Mouse (Mus musculus) lung, postnatal 25 days (tissue): ENCODE data around the gene Plbd2.
A peak's percentile ranks its signal among the peaks of the same experiment; 100 is the strongest.
"Not testable (repeated sequence)": the region's sequence is repeated elsewhere in the genome, so short reads cannot be mapped to it uniquely, and the experiment has no call there.

Experiments
- DNase-seq: peaks from one replicate; pipeline ENCODE4 v3.0.0; 2022; ENCODE audit warnings: low spot score

Plbd2 gene

GRCm38 (mm10) chr5:120510982-120511642 lies 7.7 kb upstream of the Plbd2 start, which contains the start of gene Slc8b1:
TSS of gene Slc8b1 (plus strand) at chr5:120511168.
- peak; percentile 96 for DNase-seq

GRCm38 (mm10) chr5:120507311-120507710 lies 3.9 kb upstream of the Plbd2 start:
- DNase-seq: no peak

GRCm38 (mm10) chr5:120506490-120506889 lies 3.1 kb upstream of the Plbd2 start:
- DNase-seq: no peak

- DNase-seq: no peak
These were observed 2.4 kb upstream of the Plbd2 start for GRCm38 (mm10) chr5:120505781-120506180.

- DNase-seq: peak; percentile 82
These were observed 1.9 kb upstream of the Plbd2 start for GRCm38 (mm10) chr5:120505368-120505767.

GRCm38 (mm10) chr5:120502675-120503143 lies 716 bp downstream of the Plbd2 start:
- DNase-seq: no peak

GRCm38 (mm10) chr5:120502147-120502621 lies 1.2 kb downstream of the Plbd2 start:
- no peak for DNase-seq

GRCm38 (mm10) chr5:120500609-120501008 lies 2.8 kb downstream of the Plbd2 start:
- DNase-seq: not testable (repeated sequence)

GRCm38 (mm10) chr5:120499202-120499601 lies 4.2 kb downstream of the Plbd2 start:
- DNase-seq: no peak

GRCm38 (mm10) chr5:120497071-120497470 lies 6.4 kb downstream of the Plbd2 start:
- DNase-seq: no peak

GRCm38 (mm10) chr5:120495703-120496226 lies 7.7 kb downstream of the Plbd2 start:
- no peak for DNase-seq

- no peak for DNase-seq
These were observed 8.2 kb downstream of the Plbd2 start for GRCm38 (mm10) chr5:120495064-120495702.

- no peak for DNase-seq
These were observed 9.5 kb downstream of the Plbd2 start for GRCm38 (mm10) chr5:120493873-120494395.

GRCm38 (mm10) chr5:120493440-120493839 lies 10.0 kb downstream of the Plbd2 start:
- DNase-seq: no peak

GRCm38 (mm10) chr5:120492437-120492836 lies 11.0 kb downstream of the Plbd2 start:
- no peak for DNase-seq

- DNase-seq: no peak
These were observed 12.7 kb downstream of the Plbd2 start for GRCm38 (mm10) chr5:120490679-120491192.

- DNase-seq: no peak
These were observed 15.6 kb downstream of the Plbd2 start for GRCm38 (mm10) chr5:120487844-120488243.

- DNase-seq: no peak
These were observed 20.0 kb downstream of the Plbd2 start for GRCm38 (mm10) chr5:120483399-120483798.

GRCm38 (mm10) chr5:120481205-120481604 lies 22.2 kb downstream of the Plbd2 start:
- no peak for DNase-seq

GRCm38 (mm10) chr5:120479538-120479937 lies 23.9 kb downstream of the Plbd2 start:
- DNase-seq: no peak

GRCm38 (mm10) chr5:120477993-120478392 lies 25.4 kb downstream of the Plbd2 start:
- no peak for DNase-seq

GRCm38 (mm10) chr5:120476296-120476695 lies 27.1 kb downstream of the Plbd2 start, which contains the start of gene Sds:
TSS of gene Sds (plus strand) at chr5:120476526.
- DNase-seq: no peak

- no peak for DNase-seq
These were observed 27.6 kb downstream of the Plbd2 start for GRCm38 (mm10) chr5:120475861-120476260.
